Mouse (Mus musculus): ENCODE data around the gene Sdhb. TPM values are rescaled to one million over a fixed set of nuclear protein-coding genes. Genes with fewer than 3 reads are reported as not detected.
A peak's percentile ranks its signal among the peaks of the same experiment; 100 is the strongest.

Gene Sdhb
- polyA plus RNA-seq, 1 experiment from 2014 or later: 457 TPM

- Histone ChIP-seq H3K4me2 (replicated peaks) (no peak overlapping the region), H3K4me1 (replicated peaks) (peaks cover 8% of the 10 kb centered on the region; the same call in 1 of the 2 replicates), H3K9ac (replicated peaks) (no peak overlapping the region), H3K9me3 (no peaks in the 10 kb centered on the region), H3K36me3 (no peaks in the 10 kb centered on the region), H3K27ac (no peak overlapping the region), H3K27me3 (no peaks in the 10 kb centered on the region), H3K4me3 (replicated peaks) (no peak overlapping the region)
- WGBS: 89% methylated on average over 9 of the region's 9 CpGs
- ATAC-seq: no peak
Measured at GRCm38 (mm10) chr4:140928349-140928748, 32.7 kb upstream of the Sdhb start.

GRCm38 (mm10) chr4:140929745-140930144 is 31.3 kb upstream of the Sdhb start:
- H3K4me2 ChIP-seq (replicated peaks): no peak overlapping the region
- H3K9ac ChIP-seq (replicated peaks): no peak overlapping the region
- WGBS: 70% methylated on average over 8 of the region's 8 CpGs
- no peaks in the 10 kb centered on the region for H3K36me3 ChIP-seq
- H3K4me1 ChIP-seq (replicated peaks): peaks cover 8% of the 10 kb centered on the region; the same call in 1 of the 2 replicates
- H3K27ac ChIP-seq: 0 out of 2 replicates have a peak overlapping the region, but pooled peaks have one; percentile 21
- H3K27me3 ChIP-seq: no peaks in the 10 kb centered on the region
- peak; percentile 27; the same call in 1 of the 2 replicates for ATAC-seq
- no peaks in the 10 kb centered on the region for H3K9me3 ChIP-seq
- H3K4me3 ChIP-seq (replicated peaks): no peak overlapping the region

GRCm38 (mm10) chr4:140930900-140931470 is 30.0 kb upstream of the Sdhb start:
- ATAC-seq: no peak
- Histone ChIP-seq H3K27me3 (no peaks in the 10 kb centered on the region), H3K36me3 (no peaks in the 10 kb centered on the region), H3K9me3 (no peaks in the 10 kb centered on the region), H3K4me3 (replicated peaks) (no peak overlapping the region), H3K27ac (no peak overlapping the region), H3K4me1 (replicated peaks) (peaks cover 8% of the 10 kb centered on the region; the same call in 1 of the 2 replicates), H3K4me2 (replicated peaks) (no peak overlapping the region), H3K9ac (replicated peaks) (no peak overlapping the region)
- WGBS: 68% methylated on average over 10 of the region's 10 CpGs

GRCm38 (mm10) chr4:140935643-140936042 is 25.4 kb upstream of the Sdhb start:
- Histone ChIP-seq H3K36me3 (no peaks in the 10 kb centered on the region), H3K4me2 (replicated peaks) (no peak overlapping the region), H3K9ac (replicated peaks) (no peak overlapping the region), H3K9me3 (no peaks in the 10 kb centered on the region), H3K4me3 (replicated peaks) (no peak overlapping the region), H3K27ac (no peak overlapping the region), H3K27me3 (no peaks in the 10 kb centered on the region), H3K4me1 (replicated peaks) (peaks cover 7% of the 10 kb centered on the region; the same call in 1 of the 2 replicates)
- no peak for ATAC-seq
- WGBS: 63% methylated on average over 9 of the region's 9 CpGs

GRCm38 (mm10) chr4:140944356-140944755 is 16.6 kb upstream of the Sdhb start:
- no peaks in the 10 kb centered on the region for H3K4me1 ChIP-seq (replicated peaks)
- no peaks in the 10 kb centered on the region for H3K36me3 ChIP-seq
- H3K9me3 ChIP-seq: no peaks in the 10 kb centered on the region
- no peak overlapping the region for H3K4me3 ChIP-seq (replicated peaks)
- 91% methylated on average over 12 of the region's 12 CpGs for WGBS
- H3K4me2 ChIP-seq (replicated peaks): no peak overlapping the region
- no peak overlapping the region for H3K27ac ChIP-seq
- H3K9ac ChIP-seq (replicated peaks): no peak overlapping the region
- H3K27me3 ChIP-seq: no peaks in the 10 kb centered on the region
- ATAC-seq: no peak

GRCm38 (mm10) chr4:140944961-140945442 is 16.0 kb upstream of the Sdhb start:
- no peak overlapping the region for H3K27ac ChIP-seq
- WGBS: 83% methylated on average over 5 of the region's 5 CpGs
- no peaks in the 10 kb centered on the region for H3K36me3 ChIP-seq

GRCm38 (mm10) chr4:140945571-140945970 is 15.4 kb upstream of the Sdhb start:
- no peak overlapping the region for H3K4me2 ChIP-seq (replicated peaks)
- no peak for ATAC-seq
- 90% methylated on average over 4 of the region's 4 CpGs for WGBS
- H3K9me3 ChIP-seq: no peaks in the 10 kb centered on the region
- H3K4me1 ChIP-seq (replicated peaks): no peaks in the 10 kb centered on the region
- H3K9ac ChIP-seq (replicated peaks): no peak overlapping the region
- H3K27ac ChIP-seq: no peak overlapping the region
- no peak overlapping the region for H3K4me3 ChIP-seq (replicated peaks)
- H3K27me3 ChIP-seq: no peaks in the 10 kb centered on the region
- H3K36me3 ChIP-seq: no peaks in the 10 kb centered on the region

More at GRCm38 (mm10) chr4:140944961-140945442, 16.0 kb upstream of the Sdhb start:
- Histone ChIP-seq H3K27me3 (no peaks in the 10 kb centered on the region), H3K4me3 (replicated peaks) (no peak overlapping the region), H3K9ac (replicated peaks) (no peak overlapping the region), H3K4me2 (replicated peaks) (no peak overlapping the region), H3K4me1 (replicated peaks) (no peaks in the 10 kb centered on the region), H3K9me3 (no peaks in the 10 kb centered on the region)
- ATAC-seq: no peak

GRCm38 (mm10) chr4:140946048-140946447 is 15.0 kb upstream of the Sdhb start:
- H3K4me2 ChIP-seq (replicated peaks): no peak overlapping the region
- no peak overlapping the region for H3K9ac ChIP-seq (replicated peaks)
- no peak overlapping the region for H3K4me3 ChIP-seq (replicated peaks)
- WGBS: 85% methylated on average over 4 of the region's 4 CpGs
- H3K27ac ChIP-seq: no peak overlapping the region
- H3K36me3 ChIP-seq: no peaks in the 10 kb centered on the region
- no peak for ATAC-seq
- no peaks in the 10 kb centered on the region for H3K4me1 ChIP-seq (replicated peaks)
- no peaks in the 10 kb centered on the region for H3K9me3 ChIP-seq
- H3K27me3 ChIP-seq: no peaks in the 10 kb centered on the region

GRCm38 (mm10) chr4:140946580-140947205 is 14.3 kb upstream of the Sdhb start:
- no peak for ATAC-seq
- Histone ChIP-seq H3K9ac (replicated peaks) (no peak overlapping the region), H3K27ac (no peak overlapping the region), H3K9me3 (no peaks in the 10 kb centered on the region), H3K4me3 (replicated peaks) (no peak overlapping the region), H3K4me2 (replicated peaks) (no peak overlapping the region), H3K4me1 (replicated peaks) (no peaks in the 10 kb centered on the region), H3K36me3 (no peaks in the 10 kb centered on the region), H3K27me3 (no peaks in the 10 kb centered on the region)
- 80% methylated on average over 14 of the region's 14 CpGs for WGBS

GRCm38 (mm10) chr4:140947487-140948440 is 13.2 kb upstream of the Sdhb start:
- H3K4me2 ChIP-seq (replicated peaks): no peak overlapping the region
- H3K27me3 ChIP-seq: no peaks in the 10 kb centered on the region
- WGBS: 86% methylated on average over 12 of the region's 12 CpGs
- H3K4me1 ChIP-seq (replicated peaks): no peaks in the 10 kb centered on the region
- no peak for ATAC-seq
- H3K36me3 ChIP-seq: no peaks in the 10 kb centered on the region
- no peaks in the 10 kb centered on the region for H3K9me3 ChIP-seq
- no peak overlapping the region for H3K27ac ChIP-seq
- H3K4me3 ChIP-seq (replicated peaks): no peak overlapping the region
- no peak overlapping the region for H3K9ac ChIP-seq (replicated peaks)

- Histone ChIP-seq H3K9me3 (no peaks in the 10 kb centered on the region), H3K27me3 (no peaks in the 10 kb centered on the region), H3K27ac (no peak overlapping the region), H3K36me3 (no peaks in the 10 kb centered on the region), H3K4me2 (replicated peaks) (no peak overlapping the region), H3K4me3 (replicated peaks) (no peak overlapping the region), H3K9ac (replicated peaks) (no peak overlapping the region), H3K4me1 (replicated peaks) (no peaks in the 10 kb centered on the region)
- no peak for ATAC-seq
- 87% methylated on average over 6 of the region's 6 CpGs for WGBS
Measured at GRCm38 (mm10) chr4:140948481-140948880, 12.5 kb upstream of the Sdhb start.

- 81% methylated on average over 8 of the region's 8 CpGs for WGBS
- H3K9me3 ChIP-seq: no peaks in the 10 kb centered on the region
- no peaks in the 10 kb centered on the region for H3K36me3 ChIP-seq
- no peak overlapping the region for H3K4me2 ChIP-seq (replicated peaks)
- no peak overlapping the region for H3K9ac ChIP-seq (replicated peaks)
- no peak overlapping the region for H3K27ac ChIP-seq
- ATAC-seq: no peak
- no peak overlapping the region for H3K4me3 ChIP-seq (replicated peaks)
- H3K27me3 ChIP-seq: no peaks in the 10 kb centered on the region
- no peaks in the 10 kb centered on the region for H3K4me1 ChIP-seq (replicated peaks)
Measured at GRCm38 (mm10) chr4:140949052-140949451, 12.0 kb upstream of the Sdhb start.
